Mouse (Mus musculus) frontal cortex, postnatal 14 days (tissue): ENCODE data around the gene Rdh9.

Experiments
- DNase-seq, 2 experiments: peaks; one replicate each; pipeline ENCODE4 v3.0.0; 2022; ENCODE audit warnings: low spot score in 2 of 2

Rdh9 gene

DNA sequence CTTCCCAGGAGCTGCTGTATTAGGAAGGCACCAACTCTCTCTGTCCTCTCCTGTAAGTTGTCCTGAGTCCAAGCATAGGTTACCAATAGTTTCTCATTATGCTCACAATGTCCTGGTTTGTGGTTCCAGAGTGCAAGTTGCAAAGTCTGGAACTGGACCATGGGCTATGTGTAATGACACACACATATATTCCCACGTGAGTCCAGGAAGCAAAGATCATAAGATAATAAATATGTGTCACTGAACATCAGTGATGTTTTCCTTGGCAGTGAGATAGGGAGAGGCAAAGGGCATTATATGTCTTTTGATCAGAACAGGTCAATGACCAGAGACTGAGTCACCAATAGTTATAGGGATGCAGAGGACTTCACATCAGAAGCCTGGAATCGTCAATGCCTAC is at the start of gene Rdh9:
Rdh9 (plus strand) TSS at position 376 of the 400 bp plus-strand sequence.
- DNase-seq: no peak

DNA sequence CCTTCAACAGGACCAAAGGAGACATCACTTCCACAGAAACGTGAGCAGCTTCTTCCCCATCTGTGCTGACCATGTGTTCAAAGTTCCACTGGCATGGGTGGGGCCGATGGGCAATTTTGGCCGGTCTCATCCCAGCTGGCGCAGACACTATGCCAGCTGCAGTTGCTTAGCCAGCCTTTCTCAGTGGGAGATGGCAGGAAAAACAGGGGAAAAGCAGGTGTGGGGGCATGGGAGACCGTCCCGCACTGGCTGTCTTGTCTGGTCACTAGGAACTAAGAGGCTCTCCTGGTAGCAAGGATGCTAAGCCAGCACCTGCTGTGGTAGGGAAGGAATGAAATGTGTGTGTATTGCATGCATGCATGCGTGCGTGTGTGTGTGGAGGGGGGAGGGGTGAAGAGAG is 47.7 kb upstream of the Rdh9 start:
- no peak for DNase-seq

DNA sequence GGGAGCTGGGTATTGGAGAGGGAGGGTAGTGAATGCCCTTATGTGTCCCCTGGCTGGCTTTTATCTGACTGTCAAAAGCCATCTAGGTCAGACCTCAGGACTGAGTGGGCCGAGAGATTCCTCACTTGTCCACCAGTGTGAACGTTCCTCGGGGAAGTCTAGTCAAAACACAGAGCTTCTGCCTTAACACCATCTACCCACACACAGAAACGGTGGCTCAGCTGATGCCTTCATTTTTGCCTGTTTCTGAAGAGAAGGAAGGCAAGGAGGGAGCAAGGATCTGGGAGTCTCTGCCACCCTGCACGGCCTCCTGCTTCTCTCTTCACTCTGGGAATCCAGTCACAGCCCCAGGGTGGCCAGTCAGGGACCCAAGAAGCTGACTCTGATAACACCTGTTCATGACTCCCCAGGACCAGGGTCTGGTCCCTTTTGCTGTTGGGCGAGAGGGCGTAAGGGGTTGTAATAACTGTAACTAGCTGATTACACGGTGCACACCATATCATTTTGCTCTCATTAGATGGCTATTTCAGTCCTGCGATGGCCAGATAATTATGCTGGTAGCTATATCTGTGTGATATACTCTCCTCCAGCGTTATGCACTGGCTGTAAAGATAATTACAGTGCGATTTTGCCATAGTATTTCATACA is 45.8 kb upstream of the Rdh9 start:
- DNase-seq: no peak

DNA sequence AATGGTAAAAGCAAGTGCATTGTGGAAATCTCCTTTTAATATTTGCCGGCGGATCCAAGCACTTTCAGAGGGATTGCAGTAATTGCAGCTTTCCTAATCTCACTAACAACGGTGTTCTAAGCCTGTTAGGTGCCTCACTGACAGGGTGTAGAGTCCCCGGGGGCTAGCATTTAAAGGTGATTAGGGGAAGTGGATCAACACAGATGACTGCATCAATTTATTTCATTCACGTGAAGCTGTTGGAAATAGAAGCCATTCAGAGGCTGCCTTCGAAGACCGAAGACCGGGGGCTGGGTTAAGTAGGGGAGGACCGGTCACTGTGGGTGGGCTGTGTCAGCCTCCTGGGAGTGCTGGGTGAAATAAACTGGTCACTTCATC is 45.3 kb upstream of the Rdh9 start:
- DNase-seq: no peak

DNA sequence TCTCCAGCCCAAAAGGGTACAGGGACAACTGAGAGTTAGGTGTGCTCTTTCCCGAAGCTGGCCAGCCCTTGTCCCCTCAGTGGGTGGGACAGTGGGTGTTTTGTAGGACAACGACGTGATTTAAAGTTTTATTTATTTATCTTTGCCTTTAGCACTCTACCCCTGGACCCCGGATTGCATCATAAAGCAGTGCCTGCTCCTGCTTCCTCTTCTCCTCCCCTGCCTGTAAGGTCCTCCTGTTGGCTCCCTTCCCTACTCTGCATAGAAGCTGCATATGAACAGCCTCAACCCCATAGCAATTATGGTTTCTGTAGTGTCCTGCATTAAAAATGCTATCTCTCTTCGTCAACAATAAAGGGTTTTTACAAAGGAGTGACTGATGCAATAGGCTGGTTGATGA is 44.8 kb upstream of the Rdh9 start:
- no peak for DNase-seq

DNA sequence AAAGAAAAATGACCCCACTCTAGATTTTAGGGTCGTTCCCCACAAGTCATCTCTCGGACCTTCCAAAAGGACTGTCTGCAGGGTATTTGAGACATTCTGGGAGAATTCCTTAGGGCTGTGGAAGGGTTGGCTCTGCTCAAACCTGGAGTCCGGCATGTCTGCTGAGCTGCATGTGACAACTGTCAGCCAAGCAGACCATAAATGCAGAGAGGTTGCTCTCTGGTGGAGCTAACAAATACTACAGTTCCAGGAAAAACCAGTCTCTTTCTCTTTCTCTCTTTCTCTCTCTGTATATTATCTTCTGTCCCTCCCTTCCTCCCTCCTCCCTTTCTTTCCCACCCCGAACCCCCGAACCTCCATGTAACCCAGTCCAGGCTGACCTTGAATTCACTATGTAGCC is 41.8 kb upstream of the Rdh9 start:
- DNase-seq: no peak

DNA sequence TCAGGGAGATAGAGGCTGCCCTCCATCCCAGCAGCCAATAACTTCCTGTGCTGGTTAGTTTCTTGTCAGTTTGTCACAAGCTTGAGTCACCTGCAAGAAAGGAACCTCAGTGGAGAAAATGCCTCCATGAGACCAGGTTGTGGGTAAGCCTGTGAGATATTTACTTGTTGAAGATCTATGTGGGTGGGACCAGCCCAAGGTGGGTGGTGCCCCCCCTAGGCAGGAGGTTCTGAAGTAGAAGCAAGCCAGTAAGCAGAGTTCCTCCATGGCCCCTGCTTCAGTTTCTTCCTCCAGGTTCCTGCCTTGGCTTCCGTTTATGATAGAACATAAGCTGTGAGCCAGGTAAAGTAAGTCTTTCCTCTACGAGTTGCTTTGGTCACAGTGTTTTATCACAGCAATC is 39.9 kb upstream of the Rdh9 start:
- DNase-seq: no peak

DNA sequence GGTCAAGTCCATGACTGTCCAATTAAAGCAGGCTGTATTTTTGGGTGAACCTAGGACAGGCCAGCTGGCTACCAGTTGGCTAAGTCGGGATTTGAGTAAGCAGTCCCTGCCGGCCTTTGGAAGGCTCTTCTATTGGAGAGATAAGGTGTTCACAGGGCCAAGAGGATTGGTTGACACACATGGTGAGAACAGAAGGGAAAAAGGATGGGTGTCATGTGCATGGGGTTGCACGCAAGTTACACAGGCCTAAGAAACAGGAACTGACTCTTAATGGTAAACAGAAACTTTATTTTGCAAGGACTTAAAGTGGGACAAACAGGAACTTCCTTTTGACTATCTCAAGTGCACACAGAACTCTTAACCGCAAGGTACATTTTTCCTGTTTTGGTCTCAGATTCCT is 39.3 kb upstream of the Rdh9 start:
- DNase-seq: no peak

DNA sequence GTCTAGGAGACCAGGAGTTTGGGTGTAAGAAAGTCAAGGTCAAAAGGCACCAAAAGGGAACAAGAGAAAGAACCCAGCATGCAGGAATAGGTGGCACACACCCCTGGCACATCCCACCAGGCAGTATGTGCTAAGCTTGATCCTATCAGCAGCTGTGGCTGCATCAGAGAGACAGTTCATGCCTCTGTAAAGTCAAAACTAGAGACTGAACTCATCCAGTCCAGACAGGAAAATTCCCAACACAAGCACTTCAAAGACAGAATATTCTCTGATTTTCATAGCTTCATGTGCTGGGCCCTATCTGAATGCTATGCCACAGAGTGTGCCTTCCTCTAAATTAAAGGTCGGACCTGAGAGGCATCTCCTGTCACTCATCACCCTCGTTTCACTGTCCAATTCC is 38.6 kb upstream of the Rdh9 start:
- no peak for DNase-seq

DNA sequence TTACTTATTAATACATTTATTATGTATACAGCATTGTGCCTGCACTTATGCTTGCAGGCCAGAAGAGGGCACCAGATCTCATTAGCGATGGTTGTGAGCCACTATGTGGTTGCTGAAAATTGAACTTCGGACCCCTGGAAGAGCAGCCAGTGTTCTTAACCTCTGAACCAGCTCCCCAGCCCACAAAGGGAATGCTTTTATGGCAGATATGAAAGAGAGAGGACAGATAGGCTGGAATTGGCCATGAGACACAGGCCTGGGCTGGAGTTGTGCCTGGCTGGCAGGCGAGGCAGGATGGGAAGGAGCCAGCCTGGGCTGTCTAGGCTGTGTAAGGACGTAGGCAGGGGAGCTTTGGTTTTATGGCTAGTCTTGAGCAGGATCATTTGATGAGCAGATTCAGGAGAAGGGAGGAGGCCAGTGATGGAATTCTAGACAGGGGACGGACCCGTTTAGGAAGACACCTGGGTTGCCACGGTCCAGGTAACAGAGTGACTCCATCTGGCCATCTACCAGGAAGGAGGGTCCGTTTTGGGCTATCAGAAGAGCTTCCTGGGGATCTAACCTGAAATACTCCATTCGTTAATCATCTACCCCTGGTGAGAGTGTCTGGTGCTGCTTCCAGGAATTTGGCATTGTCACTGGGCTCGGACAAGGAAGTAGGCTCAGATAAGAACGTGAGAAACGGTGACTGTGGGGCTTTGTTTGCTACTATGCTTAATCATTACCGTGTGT is 37.9 kb upstream of the Rdh9 start:
- no peak for DNase-seq

DNA sequence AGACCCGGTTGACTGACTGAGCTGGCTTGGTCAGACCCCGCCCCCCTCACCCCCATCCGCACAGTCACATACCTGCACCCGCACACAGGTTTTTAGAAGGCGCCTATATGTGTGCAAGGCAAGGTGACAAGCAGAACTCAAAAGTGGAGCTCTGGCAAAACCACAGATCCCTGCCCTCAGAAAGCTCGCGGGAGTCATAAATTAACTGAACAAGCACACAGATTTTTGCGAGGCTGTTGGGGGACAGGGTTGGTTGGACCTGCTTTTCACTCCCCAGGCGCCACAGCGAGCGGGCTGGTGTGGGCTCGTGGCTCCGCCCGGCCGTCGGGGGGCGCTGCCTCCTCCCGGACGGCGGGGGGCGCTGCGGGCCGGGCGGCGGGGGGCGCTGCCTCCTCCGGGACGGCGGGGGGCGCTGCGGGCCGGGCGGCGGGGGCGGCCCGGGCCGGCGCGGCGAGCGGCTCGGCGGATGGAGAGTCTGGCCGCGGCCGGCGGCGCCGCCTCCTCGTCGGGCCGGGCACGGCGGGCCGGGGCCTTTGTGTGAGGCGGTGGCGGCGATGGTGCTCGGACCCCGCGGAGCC is 37.0 kb upstream of the Rdh9 start, which contains the start of gene Zbtb39:
Zbtb39 (plus strand) TSS at position 456 of the 578 bp plus-strand sequence.
- peak in 1 of 2 experiments; percentile 55 for DNase-seq

DNA sequence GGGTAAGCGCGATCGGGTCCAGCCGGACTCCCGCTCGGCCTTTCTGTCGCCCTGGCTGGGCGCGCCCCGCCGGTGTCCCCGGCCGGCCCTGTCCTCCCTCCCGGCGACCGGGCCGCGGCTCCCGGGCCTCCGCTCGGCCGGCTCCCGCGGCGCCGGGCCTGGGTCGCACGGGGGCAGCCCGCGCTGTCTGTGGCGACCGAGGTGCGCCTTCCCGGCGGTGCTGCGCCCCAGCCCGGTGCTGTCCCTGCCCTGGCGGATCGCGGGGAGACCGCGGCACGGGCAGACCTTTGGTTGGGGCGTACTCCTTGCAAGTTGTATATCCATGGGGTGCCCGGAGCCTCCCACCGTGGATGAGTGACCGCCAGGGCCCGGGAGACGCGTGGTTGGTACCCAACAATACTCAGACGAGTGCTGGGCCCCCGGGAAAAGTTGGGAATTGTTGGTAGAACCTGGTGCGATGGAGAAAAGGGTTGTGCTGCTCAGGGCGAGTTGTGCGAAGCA is 36.5 kb upstream of the Rdh9 start:
- DNase-seq: no peak

DNA sequence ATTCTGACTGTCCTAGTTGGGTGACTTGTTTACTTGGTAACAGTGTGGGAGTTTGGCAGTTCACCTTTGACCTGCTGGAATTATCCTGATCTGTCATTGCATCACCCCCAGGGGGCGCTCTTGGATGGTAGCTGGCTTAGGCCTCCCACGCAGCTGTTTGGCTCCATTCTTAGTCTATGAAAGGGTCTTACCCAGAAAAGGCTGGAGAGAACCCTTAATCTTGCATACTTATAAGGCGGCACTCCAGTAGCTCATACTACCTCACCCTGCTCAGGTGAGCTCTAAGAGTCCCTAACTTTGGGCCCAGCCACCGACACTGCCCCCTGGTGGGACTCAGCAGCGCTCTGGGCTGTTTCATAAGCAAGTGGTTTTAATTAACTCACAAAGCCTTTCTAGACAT is 31.5 kb upstream of the Rdh9 start:
- DNase-seq: no peak

DNA sequence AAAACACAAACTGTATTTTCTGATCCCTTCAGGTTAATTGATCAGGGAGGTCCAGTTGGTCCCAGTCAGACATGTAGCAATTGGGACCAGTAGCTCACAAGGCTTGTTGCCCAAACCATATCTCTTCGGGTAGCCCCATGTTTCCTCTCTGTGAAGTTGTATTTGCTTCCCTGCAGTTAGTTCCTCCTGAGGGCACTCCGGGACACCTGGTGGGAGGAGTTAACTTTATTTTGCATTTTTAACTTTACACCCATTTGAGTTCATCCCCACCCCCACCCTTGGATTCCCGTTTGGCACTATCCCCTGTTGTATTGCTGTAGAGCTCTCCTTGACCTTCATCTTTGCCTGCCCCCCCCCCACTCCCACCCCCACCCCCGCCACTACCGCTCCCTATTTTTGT is 30.3 kb upstream of the Rdh9 start:
- DNase-seq: no peak

DNA sequence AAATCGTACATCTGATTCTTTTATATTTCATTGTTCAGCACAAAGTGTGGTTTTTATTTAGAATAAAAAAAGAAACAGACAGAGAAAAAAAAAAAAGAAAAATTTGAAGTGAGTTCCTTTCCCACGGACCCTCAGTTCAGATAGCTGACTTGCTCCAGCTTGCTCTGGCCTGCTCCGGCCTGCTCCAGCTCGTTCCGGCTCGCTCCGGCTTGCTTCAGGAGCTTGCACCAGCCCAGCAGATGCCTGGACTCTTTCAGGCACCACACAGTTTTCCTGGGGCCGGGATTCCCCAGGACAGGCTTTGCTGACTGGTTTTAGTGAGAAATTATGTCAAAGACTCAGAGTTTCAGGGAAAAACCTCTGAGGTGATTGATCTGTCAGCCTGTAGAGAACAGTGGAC is 28.9 kb upstream of the Rdh9 start:
- DNase-seq: no peak

DNA sequence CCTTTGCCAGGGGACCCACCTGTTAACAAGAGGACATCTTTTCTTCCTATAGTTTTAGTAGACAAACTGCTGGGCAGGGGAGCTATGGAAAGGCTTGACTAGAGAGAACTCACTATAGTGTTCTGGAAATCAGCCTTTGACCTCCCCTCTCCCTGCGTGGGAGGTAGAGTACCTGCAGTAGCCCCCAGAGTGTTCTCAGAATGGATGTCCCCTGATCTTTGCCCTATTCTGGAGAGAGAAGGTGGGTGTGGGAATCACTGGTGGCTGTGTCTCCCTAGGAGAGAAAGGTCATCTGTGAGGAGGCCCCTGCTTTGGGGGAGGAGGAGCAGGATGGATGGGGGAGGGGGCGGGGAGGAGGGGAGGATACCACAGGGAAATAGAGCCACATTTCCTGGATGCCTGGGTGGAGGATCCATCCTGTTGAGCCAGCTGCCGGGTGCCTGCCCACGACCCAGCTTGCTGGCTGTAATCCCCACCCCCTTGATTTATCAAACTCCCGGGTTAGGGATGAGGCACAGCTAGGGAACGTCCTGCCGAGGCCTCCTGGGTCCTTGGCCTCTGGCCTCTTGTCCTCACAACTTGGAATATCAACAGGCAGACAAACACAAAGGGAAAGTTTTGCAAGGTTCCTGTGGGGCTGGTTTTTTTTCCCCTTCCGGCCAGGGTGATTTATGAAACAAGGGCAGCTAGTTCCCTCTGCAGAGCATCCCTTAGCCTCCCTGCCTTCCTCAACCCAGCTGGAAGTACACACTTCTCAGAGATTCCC is 27.2 kb upstream of the Rdh9 start:
- no peak for DNase-seq

DNA sequence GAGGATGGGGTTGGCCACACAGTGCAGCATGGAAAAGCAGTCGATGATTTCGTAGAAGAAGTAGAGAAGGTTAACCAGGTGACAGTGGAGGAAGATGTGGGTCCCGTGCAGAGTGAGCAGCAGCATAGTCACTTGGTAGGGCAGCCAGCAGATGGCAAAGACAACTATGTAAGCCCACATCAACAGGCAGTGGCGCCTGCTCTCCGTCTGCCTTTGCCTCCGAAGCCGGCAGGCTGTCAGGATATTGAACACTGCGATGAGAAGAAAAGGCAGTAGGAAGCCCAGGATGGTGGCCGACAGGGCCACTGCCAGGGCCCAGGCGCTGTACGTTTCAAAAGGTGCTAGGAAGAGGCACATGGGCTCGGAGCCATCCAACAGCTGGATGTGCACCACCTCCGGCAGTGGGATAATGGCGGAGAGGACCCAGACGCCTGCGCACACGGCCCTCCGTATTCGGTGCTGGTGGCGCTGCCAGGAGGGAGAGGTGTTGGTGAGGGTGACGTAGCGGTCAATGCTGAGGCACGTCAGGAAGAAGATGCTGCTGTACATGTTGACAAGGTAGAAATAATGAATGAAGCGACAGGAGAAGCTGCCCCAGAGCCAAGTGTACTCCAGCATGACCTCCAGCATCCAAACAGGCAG is 25.9 kb upstream of the Rdh9 start:
- no peak for DNase-seq

DNA sequence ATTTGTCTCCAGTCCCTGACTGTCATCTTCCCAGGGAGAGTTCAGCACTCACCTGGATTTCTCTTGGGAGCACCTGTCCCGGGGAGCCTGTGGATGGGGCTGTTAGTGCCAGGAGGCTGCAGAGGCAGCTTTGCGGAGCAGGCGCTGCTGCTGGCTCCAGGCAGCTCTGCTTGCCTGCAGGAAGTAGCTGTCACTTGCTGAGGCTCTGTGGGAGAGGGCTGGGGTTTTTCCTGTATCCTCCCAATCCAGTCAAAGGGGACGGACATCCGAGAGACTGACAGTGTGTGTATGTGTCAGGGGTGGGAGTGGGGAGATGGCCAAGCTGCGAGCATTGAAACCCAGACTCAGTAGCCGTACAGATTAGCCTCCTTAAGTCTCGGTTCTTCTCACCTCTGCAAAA is 24.6 kb upstream of the Rdh9 start, which contains the start of gene Gpr182:
Gpr182 (minus strand) TSS at position 185 of the 400 bp plus-strand sequence.
- no peak for DNase-seq

DNA sequence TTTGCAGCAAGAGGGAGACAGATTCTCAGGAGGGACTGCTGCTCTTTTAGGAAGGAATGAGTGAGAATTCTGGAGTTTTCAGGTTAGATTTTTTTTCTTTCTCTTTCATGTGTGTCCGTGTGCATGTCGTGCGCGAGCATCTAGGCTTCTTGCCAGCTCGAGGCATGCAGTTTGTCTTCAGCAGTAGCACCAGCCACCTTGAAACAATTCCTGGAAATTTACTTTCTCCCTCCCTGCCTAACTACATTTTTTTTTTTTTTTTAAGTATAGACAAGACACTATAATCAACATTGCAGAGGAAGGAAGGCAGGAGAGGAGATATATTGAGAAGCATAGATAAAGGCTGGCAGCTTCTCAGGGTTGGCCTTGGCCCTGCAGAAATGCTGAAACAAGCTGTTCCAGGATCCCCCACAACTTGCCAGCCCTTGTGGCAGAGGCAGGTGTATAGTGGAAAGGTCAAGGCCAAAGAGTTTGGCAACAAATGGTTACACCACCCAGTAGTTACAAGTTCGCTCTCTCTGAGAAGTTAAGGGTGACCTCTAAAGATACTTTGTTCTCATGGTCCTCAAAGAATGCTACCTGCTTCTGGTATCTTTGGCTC is 21.5 kb upstream of the Rdh9 start:
- DNase-seq: no peak

DNA sequence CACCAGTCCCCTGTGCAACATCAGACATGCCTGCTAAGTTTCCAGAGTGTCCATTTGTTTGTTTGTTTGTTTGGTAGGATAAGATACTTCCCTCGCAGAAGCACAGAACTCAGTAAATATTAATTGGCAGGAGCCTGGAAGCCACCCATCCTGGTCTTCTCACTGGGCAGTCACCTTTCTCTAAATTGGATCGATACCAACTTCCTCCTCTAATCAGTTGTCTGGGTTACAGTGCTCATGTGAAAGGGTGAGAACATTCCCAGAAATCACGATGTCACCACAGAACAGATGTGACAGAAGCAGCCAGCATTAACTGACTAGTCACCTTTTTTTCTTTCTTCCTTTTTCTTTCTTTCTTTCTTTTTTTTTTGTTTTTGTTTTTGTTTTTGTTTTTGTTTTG is 20.9 kb upstream of the Rdh9 start:
- DNase-seq: no peak

DNA sequence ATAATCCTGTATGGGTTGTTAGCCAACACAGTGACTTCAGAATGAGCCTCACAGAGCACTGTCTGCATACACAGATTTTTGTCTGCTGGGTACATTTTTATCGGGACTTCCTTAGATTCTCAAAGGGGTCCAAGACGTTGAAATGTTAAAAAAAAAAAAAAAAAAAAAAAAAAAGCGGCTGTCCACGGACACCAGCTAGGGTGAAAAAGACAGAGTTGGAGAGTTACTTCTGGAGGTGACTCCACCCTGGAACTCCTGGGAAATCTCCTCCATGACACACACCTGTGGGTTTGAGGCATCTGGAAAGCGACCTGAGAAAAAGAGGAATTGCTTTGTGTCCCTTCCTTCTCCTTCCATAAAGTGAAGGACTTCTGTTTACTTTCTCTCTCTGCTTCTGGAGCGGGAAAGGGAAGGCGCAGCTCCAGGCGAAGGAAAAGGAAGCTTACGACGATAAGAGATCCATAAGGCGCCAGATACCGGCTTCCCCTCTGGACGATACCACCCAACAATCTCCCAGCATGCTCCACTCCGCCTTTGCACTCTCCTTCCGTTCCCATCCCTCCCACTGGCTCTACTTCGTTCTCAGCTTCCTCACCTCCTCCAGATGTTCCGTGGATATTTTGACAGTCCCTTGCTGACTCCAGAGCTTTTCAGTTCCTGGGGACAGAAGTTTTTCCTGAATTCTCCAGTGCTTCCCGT is 20.3 kb upstream of the Rdh9 start:
- DNase-seq: no peak
